Mouse (Mus musculus): ENCODE measurements around the gene Gm10197.

Gm10197 gene

GRCm38 (mm10) chr19:53371666-53372065, at the start of gene Gm10197:
Gm10197 (minus strand) TSS chr19:53371766.
- in situ Hi-C loops (cut with MboI; ENCODE audit: low pct_unique_long_range_greater_than_20kb in 1 of 2, low sequenced_read_pairs in 2 of 2, unreplicated experiment in 1 of 2): loop anchor here in 1 of 2 experiments (25.0 kb wide), 1 partner anchor 309 kb away; no protein-coding TSS in a partner anchor

- in situ Hi-C loops (cut with MboI; ENCODE audit: low pct_unique_long_range_greater_than_20kb in 1 of 2, low sequenced_read_pairs in 2 of 2, unreplicated experiment in 1 of 2): no loop called here
These were observed 49.5 kb upstream of the Gm10197 start for GRCm38 (mm10) chr19:53420924-53421582.

GRCm38 (mm10) chr19:53419834-53420233, 48.3 kb upstream of the Gm10197 start:
- in situ Hi-C loops (cut with MboI; ENCODE audit: low pct_unique_long_range_greater_than_20kb in 1 of 2, low sequenced_read_pairs in 2 of 2, unreplicated experiment in 1 of 2): loop anchor here in 1 of 2 experiments (5.0 kb wide), 1 partner anchor 152 kb away; no protein-coding TSS in a partner anchor

GRCm38 (mm10) chr19:53415198-53415597, 43.6 kb upstream of the Gm10197 start:
- in situ Hi-C loops (cut with MboI; ENCODE audit: low pct_unique_long_range_greater_than_20kb in 1 of 2, low sequenced_read_pairs in 2 of 2, unreplicated experiment in 1 of 2): loop anchor here in 1 of 2 experiments (5.0 kb wide), 1 partner anchor 157 kb away; no protein-coding TSS in a partner anchor

GRCm38 (mm10) chr19:53414650-53415049, 43.1 kb upstream of the Gm10197 start:
- in situ Hi-C loops (cut with MboI; ENCODE audit: low pct_unique_long_range_greater_than_20kb in 1 of 2, low sequenced_read_pairs in 2 of 2, unreplicated experiment in 1 of 2): loop anchor here in 1 of 2 experiments (5.0 kb wide), 1 partner anchor 158 kb away; no protein-coding TSS in a partner anchor

- in situ Hi-C loops (cut with MboI; ENCODE audit: low pct_unique_long_range_greater_than_20kb in 1 of 2, low sequenced_read_pairs in 2 of 2, unreplicated experiment in 1 of 2): no loop called here
These were observed 42.2 kb upstream of the Gm10197 start for GRCm38 (mm10) chr19:53413617-53414380.

- in situ Hi-C loops (cut with MboI; ENCODE audit: low pct_unique_long_range_greater_than_20kb in 1 of 2, low sequenced_read_pairs in 2 of 2, unreplicated experiment in 1 of 2): no loop called here
These were observed 40.7 kb upstream of the Gm10197 start for GRCm38 (mm10) chr19:53412149-53412848.

- in situ Hi-C loops (cut with MboI; ENCODE audit: low pct_unique_long_range_greater_than_20kb in 1 of 2, low sequenced_read_pairs in 2 of 2, unreplicated experiment in 1 of 2): no loop called here
These were observed 38.2 kb upstream of the Gm10197 start for GRCm38 (mm10) chr19:53409663-53410307.

GRCm38 (mm10) chr19:53408398-53408797, 36.8 kb upstream of the Gm10197 start:
- in situ Hi-C loops (cut with MboI; ENCODE audit: low pct_unique_long_range_greater_than_20kb in 1 of 2, low sequenced_read_pairs in 2 of 2, unreplicated experiment in 1 of 2): no loop called here

GRCm38 (mm10) chr19:53407350-53407749, 35.8 kb upstream of the Gm10197 start:
- in situ Hi-C loops (cut with MboI; ENCODE audit: low pct_unique_long_range_greater_than_20kb in 1 of 2, low sequenced_read_pairs in 2 of 2, unreplicated experiment in 1 of 2): no loop called here

- in situ Hi-C loops (cut with MboI; ENCODE audit: low pct_unique_long_range_greater_than_20kb in 1 of 2, low sequenced_read_pairs in 2 of 2, unreplicated experiment in 1 of 2): no loop called here
These were observed 34.2 kb upstream of the Gm10197 start for GRCm38 (mm10) chr19:53405810-53406209.

GRCm38 (mm10) chr19:53404837-53405356, 33.3 kb upstream of the Gm10197 start:
- in situ Hi-C loops (cut with MboI; ENCODE audit: low pct_unique_long_range_greater_than_20kb in 1 of 2, low sequenced_read_pairs in 2 of 2, unreplicated experiment in 1 of 2): no loop called here

- in situ Hi-C loops (cut with MboI; ENCODE audit: low pct_unique_long_range_greater_than_20kb in 1 of 2, low sequenced_read_pairs in 2 of 2, unreplicated experiment in 1 of 2): no loop called here
These were observed 32.8 kb upstream of the Gm10197 start for GRCm38 (mm10) chr19:53404219-53404836.

- in situ Hi-C loops (cut with MboI; ENCODE audit: low pct_unique_long_range_greater_than_20kb in 1 of 2, low sequenced_read_pairs in 2 of 2, unreplicated experiment in 1 of 2): no loop called here
These were observed 31.3 kb upstream of the Gm10197 start for GRCm38 (mm10) chr19:53402741-53403432.

- in situ Hi-C loops (cut with MboI; ENCODE audit: low pct_unique_long_range_greater_than_20kb in 1 of 2, low sequenced_read_pairs in 2 of 2, unreplicated experiment in 1 of 2): no loop called here
These were observed 29.0 kb upstream of the Gm10197 start for GRCm38 (mm10) chr19:53400332-53401110.

GRCm38 (mm10) chr19:53399213-53399612, 27.6 kb upstream of the Gm10197 start:
- in situ Hi-C loops (cut with MboI; ENCODE audit: low pct_unique_long_range_greater_than_20kb in 1 of 2, low sequenced_read_pairs in 2 of 2, unreplicated experiment in 1 of 2): loop anchor here (10.0 to 25.0 kb wide), 2 partner anchors 176 to 338 kb away; no protein-coding TSS in a partner anchor
